Mouse (Mus musculus): Measurements from ENCODE around the gene 4930512M02Rik.

DNA sequence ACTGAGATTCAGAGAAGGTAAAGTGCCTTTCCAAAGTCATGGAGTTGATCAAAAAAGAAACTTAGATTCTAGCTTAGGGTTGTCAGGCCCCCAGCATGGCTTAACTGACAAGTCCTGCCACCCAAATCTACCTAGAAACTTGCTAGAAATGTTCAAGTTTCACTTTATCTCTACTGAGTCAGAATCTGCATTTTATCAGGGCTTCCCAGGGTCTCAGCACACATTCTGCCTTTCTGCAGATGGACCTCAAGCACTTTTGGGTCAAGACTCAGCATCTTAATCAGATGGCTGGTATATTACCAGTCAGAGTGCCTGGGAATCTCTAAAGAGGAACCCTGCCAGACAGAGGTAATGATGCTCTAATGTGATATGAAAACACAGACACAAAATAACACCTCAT, 56.9 kb downstream of the 4930512M02Rik start:
- no peak for TF ChIP-seq CTCF (IDR thresholded peaks at IDR 0.05)
- no peak for TF ChIP-seq EP300 (IDR thresholded peaks at IDR 0.05)
